Mouse (Mus musculus) G1E (cell line): ENCODE results near the gene Nrp2.

Experiments
- CTCF ChIP-seq: IDR thresholded peaks from 2 replicates; pipeline ENCODE4 v1.5.1; 2012; ENCODE audit warnings: low read depth, low read length, inconsistent platforms, mixed read lengths
- GATA1 ChIP-seq: IDR thresholded peaks from 2 replicates; pipeline ENCODE4 v1.6.1; 2012; ENCODE audit warnings: borderline replicate concordance, low read length, inconsistent platforms, mixed read lengths
- TAL1 ChIP-seq: conservative IDR thresholded peaks from 2 replicates; pipeline ENCODE4 v1.6.1; 2012; ENCODE audit warnings: low read depth, low read length, inconsistent platforms, mixed read lengths

GRCm38 (mm10) chr1:62813938-62814337 is 110.9 kb downstream of the Nrp2 start:
- TF ChIP-seq CTCF, result no peak
- no peak for TF ChIP-seq GATA1
- TF ChIP-seq TAL1, result no peak
